Mouse (Mus musculus) right cerebral cortex, postnatal 36 days (tissue): Measurements from ENCODE around the gene Slc25a48.

Source experiments
- DNase-seq, 2 experiments: peaks; one replicate each; pipeline ENCODE4 v3.0.0; 2022; ENCODE audit warnings: low spot score in 2 of 2, mixed read lengths in 1 of 2

Gene Slc25a48

DNA sequence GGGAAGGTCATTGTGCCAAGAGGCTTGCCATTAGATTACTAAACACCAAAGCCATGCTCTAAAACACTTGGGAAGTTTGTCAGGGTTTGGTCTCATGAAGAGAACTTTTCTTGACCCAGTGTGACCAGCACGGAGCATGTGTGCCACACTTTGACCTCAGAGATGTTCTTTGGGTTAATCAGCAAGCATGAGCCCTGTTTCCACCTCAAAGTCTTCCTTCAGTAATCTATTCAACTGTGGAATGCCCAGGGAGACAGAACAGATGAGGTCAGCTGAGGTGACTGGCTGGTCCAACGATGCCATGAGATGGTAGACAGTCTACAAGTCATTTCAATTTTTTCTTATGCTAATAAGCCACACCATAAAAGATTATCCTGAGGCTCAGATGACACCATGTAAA lies 71.6 kb downstream of the Slc25a48 start:
- no peak for DNase-seq

DNA sequence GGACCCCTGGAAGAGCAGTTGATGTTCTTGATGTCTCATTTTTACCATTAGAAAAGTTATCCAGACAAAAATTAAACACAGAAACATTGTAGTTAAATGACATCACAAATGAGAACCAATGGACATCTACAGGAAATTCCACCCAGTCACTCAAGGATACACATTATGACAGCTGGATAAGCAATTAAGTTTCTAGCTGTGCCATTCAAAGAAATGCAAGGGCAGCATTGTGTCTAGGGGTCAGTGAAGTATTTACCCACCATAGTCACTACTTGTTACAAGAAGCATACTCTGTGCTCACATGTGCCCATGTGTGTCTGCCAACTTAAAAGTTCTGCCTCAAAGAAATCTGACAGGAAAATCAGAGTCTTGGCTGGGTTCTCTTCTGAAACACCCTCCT lies 75.4 kb downstream of the Slc25a48 start:
- DNase-seq: no peak

DNA sequence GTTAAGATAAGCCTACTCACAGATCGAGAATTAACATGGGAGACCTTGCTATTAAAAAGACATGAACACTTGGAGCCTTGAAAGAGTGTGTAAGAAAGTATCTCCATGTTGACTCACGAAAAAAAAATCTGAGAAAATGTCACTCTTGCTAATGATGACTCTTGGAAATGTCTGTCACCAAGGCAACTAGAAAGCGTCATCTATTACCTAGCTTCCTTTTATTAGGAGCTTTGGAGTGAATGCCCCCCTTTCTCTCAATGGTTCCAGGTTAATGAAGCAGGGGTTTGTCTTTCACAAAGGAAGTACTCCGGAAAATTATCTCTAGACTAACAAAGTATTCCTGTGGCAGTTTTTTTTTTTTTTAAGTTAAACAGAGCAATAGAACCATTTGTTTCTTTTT lies 78.2 kb downstream of the Slc25a48 start:
- DNase-seq: no peak

DNA sequence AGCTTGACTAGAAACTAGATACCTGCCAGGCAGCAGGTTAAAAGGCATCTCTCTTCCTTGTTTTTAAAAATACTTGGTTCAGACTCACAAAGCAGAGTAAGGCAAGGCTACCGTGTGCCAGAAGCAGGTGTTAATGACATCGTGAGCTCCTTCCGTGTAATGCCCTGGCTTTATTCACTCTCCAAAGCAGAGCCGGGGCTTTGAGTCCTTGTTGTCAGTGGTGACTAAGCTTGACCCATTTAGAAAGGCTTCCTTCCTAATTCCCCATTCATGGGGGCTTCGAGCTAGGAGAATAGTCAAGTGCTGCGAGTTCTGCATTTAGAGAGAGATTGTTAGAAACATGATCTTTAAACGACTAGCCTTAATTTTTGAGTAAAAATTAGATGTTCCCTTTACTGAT lies 78.7 kb downstream of the Slc25a48 start:
- DNase-seq: no peak

DNA sequence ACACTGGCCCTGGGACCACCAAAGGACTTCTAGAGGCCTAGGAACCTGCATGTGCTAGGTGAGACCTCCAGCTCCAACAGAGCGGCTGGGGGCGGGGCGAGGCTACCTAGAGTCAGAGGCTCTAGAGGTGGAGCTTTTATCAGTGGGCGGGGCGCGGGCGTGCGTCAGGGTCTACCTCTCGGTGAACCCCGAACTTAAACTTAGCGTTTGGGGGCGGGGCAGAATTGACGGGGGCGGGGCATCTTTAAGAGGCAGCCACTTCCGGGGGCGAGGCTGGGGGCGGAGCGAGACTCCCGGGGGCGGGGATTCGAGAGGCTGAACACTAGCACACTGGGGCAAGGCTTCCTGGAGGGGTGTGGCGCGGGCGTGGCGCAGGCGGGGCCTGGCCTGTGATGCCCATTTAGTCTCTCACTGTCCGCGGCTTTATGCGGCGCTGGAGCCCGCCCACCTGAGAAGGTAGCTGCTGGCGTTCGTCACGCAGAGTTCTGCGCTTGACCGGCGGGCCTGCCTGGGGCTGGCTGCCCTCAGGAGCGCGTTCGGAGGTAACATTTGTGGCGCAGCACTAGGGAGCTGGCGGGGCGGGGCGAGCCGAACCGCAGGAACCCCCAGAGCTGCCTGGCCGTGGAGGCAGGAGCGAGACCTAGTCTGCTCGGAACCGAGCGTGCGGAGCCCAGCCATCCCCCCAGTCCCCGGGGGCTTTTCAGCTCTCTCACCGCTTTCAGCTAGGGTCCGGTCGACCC lies 84.1 kb downstream of the Slc25a48 start, which contains the start of gene Fbxl21:
Gene Fbxl21, plus strand, starts transcription at position 392 of the 740 bp plus-strand sequence.
- peak; percentile 91 to 92 for DNase-seq

DNA sequence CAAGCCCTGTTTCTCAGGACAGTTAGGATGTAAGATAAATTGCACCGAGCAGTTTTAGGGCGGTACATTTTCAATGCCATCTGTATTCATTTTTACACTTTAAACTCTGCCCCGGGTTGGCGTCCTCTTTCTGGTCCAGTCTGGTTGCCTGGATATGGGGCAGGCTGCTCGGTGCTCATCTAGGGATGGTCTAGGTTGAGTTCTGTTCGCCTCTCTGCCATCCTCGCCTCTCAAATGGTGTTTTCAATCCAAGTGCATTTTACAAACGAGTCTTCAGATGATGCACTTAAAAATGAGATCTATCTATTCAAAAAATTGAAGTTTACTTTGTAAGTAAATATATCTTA lies 84.6 kb downstream of the Slc25a48 start:
- DNase-seq: no peak
